Mouse (Mus musculus) forebrain, embryonic 16.5 days (tissue): ENCODE measurements at regions not wholly inside any gene's neighbourhood (a gene's known extent, or its start where the extent isn't known, plus 50 kb on each side); places are given as distances from the start of the nearest gene placed in this dataset.

ENCODE experiments used
- ATAC-seq: fragments of 200-750 bp; cut with Nextera tagmentation; 2 replicates; pipeline ENCODE4 v1.8.0; 2017; ENCODE audit warnings: mild to moderate bottlenecking, moderate library complexity
- H3K27ac ChIP-seq: fragments of 300-500 bp; sonication (generic); 2 replicates; pipeline ENCODE4 v1.5.1; 2014; ENCODE audit warnings: low read length, control low read depth
- H3K27me3 ChIP-seq: fragments of 300-500 bp; sonication (generic); replicated peaks from 2 replicates; pipeline ENCODE4 v1.6.1; 2014; ENCODE audit warnings: low read length; ENCODE audit not compliant: control insufficient read depth, insufficient read depth
- H3K36me3 ChIP-seq: fragments of 300-500 bp; sonication (generic); 2 replicates; pipeline ENCODE4 v1.6.1; 2014; ENCODE audit not compliant: control insufficient read depth, insufficient read depth
- H3K4me1 ChIP-seq: fragments of 300-500 bp; sonication (generic); replicated peaks from 2 replicates; pipeline ENCODE4 v1.6.1; 2014; ENCODE audit warnings: low read length; ENCODE audit not compliant: control insufficient read depth, insufficient read depth
- H3K4me2 ChIP-seq: fragments of 300-500 bp; sonication (generic); 2 replicates; pipeline ENCODE4 v1.6.1; 2014; ENCODE audit warnings: mild to moderate bottlenecking, low read length, control low read depth
- H3K4me3 ChIP-seq: fragments of 300-500 bp; sonication (generic); replicated peaks from 2 replicates; pipeline ENCODE4 v1.5.1; 2014; ENCODE audit warnings: mild to moderate bottlenecking, low read length, control low read depth
- H3K9ac ChIP-seq: fragments of 300-500 bp; sonication (generic); replicated peaks from 2 replicates; pipeline ENCODE4 v1.6.1; 2014; ENCODE audit warnings: low read depth, low read length, control low read depth
- H3K9me3 ChIP-seq: fragments of 300-500 bp; sonication (generic); 2 replicates; pipeline ENCODE4 v1.6.1; 2016; ENCODE audit warnings: low read length; ENCODE audit not compliant: control insufficient read depth
- WGBS: fragments of 180-500 bp; shearing (Covaris S2); extraction: QIAGEN DNeasy Blood & Tissue Kit; methylation state at CpG from one replicate; pipeline ENCODE4 v1.1.7; 2014; 5-methylcytosine and 5-hydroxymethylcytosine counted together

DNA sequence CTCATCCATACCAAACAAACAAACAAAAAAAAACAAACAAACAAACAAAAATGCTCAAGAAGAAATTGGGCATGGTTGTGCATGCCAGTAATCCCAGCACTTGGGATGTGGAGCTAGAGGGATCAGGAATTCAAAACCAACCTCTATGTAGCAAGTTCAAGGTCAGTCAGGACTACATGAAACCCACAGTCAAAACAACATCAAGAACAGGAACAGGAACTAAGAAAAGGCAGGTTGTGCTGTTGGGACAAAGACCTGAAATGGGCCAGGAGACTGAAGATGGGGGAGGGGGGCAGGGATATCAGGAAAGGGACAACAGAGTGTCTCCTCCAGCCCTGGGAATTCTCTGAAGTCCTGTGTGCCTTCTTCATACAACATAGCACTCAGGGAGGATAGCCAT is 87.8 kb upstream of the Rbpj start:
- Histone ChIP-seq H3K4me3 (no peak overlapping the region), H3K9ac (no peak overlapping the region), H3K27ac (no peak overlapping the region), H3K27me3 (no peaks in the 10 kb centered on the region), H3K4me2 (no peak overlapping the region), H3K4me1 (peaks cover 4% of the 10 kb centered on the region; the same call in 1 of the 2 replicates), H3K9me3 (no peaks in the 10 kb centered on the region), H3K36me3 (no peaks in the 10 kb centered on the region)
- no peak for ATAC-seq

DNA sequence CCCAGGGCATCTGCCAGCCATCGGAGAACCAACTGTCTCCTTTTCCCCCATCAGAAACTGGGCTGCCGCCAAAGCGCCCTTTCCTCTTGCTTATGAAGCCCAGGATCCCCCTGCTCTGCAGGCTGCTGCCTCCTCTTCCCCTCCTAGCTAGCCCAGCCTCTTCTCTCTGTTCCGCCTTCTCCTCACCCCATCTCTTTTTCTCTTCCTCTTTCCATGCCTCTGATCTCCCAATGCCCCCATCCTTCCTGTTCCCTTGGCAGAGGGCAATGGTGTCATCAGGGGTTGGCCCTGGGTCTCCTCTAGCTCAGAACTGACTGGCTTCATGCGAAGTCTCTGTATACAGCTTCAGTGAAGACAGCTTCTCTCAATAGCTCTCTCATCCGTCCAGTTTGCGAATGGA is 87.4 kb upstream of the Rbpj start:
- Histone ChIP-seq H3K9ac (no peak overlapping the region), H3K27me3 (no peaks in the 10 kb centered on the region), H3K4me1 (peaks cover 4% of the 10 kb centered on the region; the same call in 1 of the 2 replicates), H3K9me3 (no peaks in the 10 kb centered on the region), H3K36me3 (no peaks in the 10 kb centered on the region), H3K4me2 (no peak overlapping the region), H3K27ac (no peak overlapping the region), H3K4me3 (no peak overlapping the region)
- 95% methylated on average over 7 of the region's 7 CpGs for WGBS
- ATAC-seq = no peak

DNA sequence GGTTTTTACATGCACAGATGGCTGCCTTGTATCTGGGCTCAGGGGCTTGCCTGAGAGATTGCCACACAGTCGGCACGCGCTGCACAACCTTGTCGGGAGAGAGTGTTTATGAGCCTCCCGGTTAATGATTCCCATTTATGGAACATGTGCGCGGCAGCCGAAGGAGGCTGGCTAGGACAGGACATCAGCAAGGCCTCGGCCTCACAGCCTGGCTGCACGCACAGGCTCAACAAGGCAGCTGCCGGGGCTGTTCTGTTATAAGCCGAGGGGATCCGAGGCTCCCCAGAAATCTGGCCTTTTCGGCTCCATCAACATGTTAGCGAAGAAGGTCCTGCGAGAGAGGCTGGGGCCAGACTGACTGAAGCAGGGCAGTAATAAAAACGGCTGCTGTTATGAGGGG is 86.3 kb upstream of the Rbpj start:
- Histone ChIP-seq H3K36me3 (no peaks in the 10 kb centered on the region), H3K27me3 (no peaks in the 10 kb centered on the region), H3K4me2 (no peak overlapping the region), H3K4me1 (peaks cover 4% of the 10 kb centered on the region; the same call in 1 of the 2 replicates), H3K9me3 (no peaks in the 10 kb centered on the region), H3K4me3 (no peak overlapping the region), H3K27ac (no peak overlapping the region), H3K9ac (0 out of 2 replicates have a peak overlapping the region, but pooled peaks have one; percentile 26)
- no peak for ATAC-seq
- 67% methylated on average over 17 of the region's 17 CpGs for WGBS

DNA sequence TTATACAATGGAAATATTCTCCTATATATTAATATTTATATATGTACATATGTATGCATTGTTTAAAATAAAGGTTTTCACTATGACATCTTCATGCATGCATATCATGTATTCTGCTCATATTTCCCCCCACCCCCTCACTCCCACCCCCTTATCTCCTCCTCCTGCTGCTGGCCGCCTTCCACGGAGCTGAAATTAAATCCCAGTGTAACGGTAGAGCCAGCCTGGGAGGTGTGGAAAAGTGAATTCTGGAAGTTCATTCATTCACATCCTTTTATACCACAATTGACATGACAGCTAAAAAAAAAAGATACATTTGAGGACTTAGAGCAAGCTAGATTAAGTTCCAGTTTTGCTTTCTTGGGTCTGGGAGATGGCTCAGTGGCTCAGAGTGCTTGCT is 85.7 kb upstream of the Rbpj start:
- Histone ChIP-seq H3K27ac (no peak overlapping the region), H3K4me1 (peaks cover 4% of the 10 kb centered on the region; the same call in 1 of the 2 replicates), H3K4me2 (no peak overlapping the region), H3K27me3 (no peaks in the 10 kb centered on the region), H3K9me3 (no peaks in the 10 kb centered on the region), H3K36me3 (no peaks in the 10 kb centered on the region), H3K4me3 (no peak overlapping the region), H3K9ac (no peak overlapping the region)
- 34% methylated on average over 3 of the region's 3 CpGs for WGBS
- 0 out of 2 replicates have a peak, but pooled peaks have one; percentile 28 for ATAC-seq

DNA sequence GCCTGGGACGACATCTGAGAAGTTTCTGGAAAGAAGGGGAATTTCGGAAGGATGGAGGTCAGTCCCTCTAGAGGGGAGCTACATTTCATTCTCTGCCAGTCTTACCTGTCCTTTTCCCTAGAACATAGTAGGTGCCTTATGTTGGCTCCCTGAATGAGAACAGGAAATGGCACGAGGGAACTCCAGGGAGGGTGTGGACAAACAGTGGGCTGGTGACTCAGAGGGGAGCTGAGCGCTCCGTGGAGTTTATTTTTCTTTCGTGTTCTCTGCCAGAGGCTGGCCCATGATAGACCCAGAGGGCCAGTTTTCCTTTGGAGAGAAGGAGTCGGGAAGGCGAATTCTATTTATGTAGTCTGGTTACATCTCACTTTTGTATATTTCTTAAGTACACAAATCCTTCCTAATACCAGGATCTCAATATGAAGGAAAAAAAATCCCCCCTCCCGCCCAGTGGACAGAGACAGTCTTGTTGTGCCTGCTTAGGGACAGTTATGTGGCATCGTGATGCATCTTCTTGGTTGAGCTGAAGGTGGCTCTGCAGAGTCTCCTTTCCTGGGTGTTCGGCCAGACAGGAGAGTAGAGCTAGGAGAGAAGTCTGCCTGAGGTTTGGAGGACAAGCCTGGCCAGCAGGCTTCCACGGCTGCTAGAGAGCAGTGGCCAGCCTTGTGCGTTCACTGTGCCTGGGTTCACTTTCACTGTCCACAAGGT is 84.3 kb upstream of the Rbpj start:
- no peak for ATAC-seq
- Histone ChIP-seq H3K9ac (no peak overlapping the region), H3K4me3 (no peak overlapping the region), H3K27ac (no peak overlapping the region), H3K9me3 (no peaks in the 10 kb centered on the region), H3K36me3 (no peaks in the 10 kb centered on the region), H3K4me2 (no peak overlapping the region), H3K4me1 (peaks cover 4% of the 10 kb centered on the region; the same call in 1 of the 2 replicates), H3K27me3 (no peaks in the 10 kb centered on the region)
- WGBS = 81% methylated on average over 13 of the region's 13 CpGs

DNA sequence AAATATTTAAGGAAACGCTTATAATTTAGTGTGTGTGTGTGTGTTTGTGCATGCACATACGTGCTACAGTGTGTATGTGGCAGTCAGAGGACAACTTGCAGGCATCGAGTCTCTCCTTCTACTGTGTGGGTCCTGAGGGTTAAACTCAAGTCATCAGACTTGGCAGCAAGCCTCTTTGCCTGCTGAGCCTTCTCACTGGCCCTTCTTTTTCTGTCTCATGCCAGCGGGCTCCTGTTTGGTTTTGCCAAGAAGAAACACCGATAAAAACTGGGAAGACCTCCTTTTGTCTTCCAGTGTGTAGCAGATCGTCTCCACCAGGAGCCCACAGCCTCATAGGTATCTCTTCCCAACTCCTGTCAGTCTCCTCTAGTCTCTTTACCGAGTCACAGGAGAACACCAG is 81.9 kb upstream of the Rbpj start:
- Histone ChIP-seq H3K4me1 (peaks cover 4% of the 10 kb centered on the region; the same call in 1 of the 2 replicates), H3K9ac (no peak overlapping the region), H3K4me2 (no peak overlapping the region), H3K4me3 (no peak overlapping the region), H3K27me3 (no peaks in the 10 kb centered on the region), H3K9me3 (no peaks in the 10 kb centered on the region), H3K36me3 (no peaks in the 10 kb centered on the region), H3K27ac (no peak overlapping the region)
- no peak for ATAC-seq
- WGBS = 79% methylated on average over 7 of the region's 7 CpGs

DNA sequence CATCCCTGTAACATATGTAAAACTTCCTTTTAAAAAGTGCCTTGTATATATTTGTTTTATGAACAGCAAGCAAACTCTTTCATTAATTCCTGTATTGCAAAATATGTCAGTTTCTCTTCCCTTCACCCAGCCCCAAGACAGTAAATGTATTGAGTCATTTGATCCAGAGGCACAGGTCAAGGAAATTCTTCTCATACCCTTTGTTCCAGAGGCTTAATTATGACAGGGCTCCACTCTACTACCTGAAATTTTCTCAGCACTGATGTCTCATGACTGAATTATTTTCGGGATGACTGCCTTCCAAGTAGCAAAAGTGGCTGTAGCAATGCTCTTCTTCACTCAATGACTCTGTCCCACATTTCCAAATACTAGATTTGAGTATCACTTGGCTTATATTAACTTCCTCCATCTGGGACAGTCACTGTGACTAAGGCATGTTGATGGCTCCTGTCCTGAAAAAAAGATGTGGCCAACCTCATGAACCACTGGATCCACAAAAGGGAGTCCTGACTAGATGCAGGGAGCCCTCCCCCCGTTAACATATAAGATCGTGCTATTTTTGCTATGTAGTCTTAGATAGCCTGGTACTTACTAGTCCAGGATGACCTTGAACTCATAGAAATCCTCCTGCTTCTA is 80.3 kb upstream of the Rbpj start:
- Histone ChIP-seq H3K4me1 (no peaks in the 10 kb centered on the region), H3K36me3 (no peaks in the 10 kb centered on the region), H3K27ac (no peak overlapping the region), H3K9me3 (no peaks in the 10 kb centered on the region), H3K4me3 (no peak overlapping the region), H3K4me2 (no peak overlapping the region), H3K9ac (no peak overlapping the region), H3K27me3 (no peaks in the 10 kb centered on the region)
- 89% methylated on average over 3 of the region's 3 CpGs for WGBS
- ATAC-seq = no peak

DNA sequence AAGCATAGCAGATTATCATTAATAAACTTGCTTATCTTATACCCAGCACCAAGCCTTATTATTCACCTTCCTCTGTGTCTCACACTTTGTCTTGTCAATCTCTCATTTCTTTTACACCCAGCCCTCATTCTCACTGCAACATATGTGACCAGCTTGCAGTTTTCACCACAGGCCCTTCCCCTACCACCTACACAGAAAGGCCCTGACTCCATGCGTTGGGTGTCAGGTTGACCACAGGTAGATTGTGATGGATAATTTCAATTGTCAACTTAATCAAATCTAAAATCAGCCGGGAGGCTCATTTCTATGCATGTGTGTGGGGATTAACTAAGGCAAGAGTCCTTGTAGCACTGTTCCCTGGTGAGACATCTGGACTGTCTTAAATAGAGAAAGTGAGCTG is 72.4 kb upstream of the Rbpj start:
- Histone ChIP-seq H3K9ac (no peak overlapping the region), H3K4me2 (no peak overlapping the region), H3K27ac (no peak overlapping the region), H3K9me3 (no peaks in the 10 kb centered on the region), H3K27me3 (no peaks in the 10 kb centered on the region), H3K4me3 (no peak overlapping the region), H3K36me3 (no peaks in the 10 kb centered on the region), H3K4me1 (no peaks in the 10 kb centered on the region)
- no peak for ATAC-seq
- WGBS = 83% methylated on average over 2 of the region's 2 CpGs

DNA sequence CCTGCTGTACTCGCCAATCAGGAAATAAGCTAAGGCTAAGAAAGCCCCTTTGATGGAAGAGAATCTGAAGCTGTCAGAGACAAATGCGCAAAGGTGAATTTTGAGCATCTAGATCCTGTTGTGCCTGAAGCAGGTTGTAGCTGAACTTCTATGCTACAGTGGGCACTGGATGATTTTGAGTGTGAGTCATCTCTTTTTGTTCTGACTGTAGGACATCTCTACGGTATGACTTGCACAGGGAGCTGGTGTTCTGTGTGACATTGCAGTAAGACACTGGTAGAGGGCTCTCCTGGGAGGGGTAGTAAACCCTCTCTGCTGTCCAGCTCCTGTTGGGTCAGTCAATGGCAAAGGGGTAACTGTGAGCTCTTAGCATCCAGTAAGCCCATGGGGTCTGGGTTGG is 71.4 kb upstream of the Rbpj start:
- Histone ChIP-seq H3K9ac (no peak overlapping the region), H3K4me1 (no peaks in the 10 kb centered on the region), H3K27me3 (no peaks in the 10 kb centered on the region), H3K36me3 (no peaks in the 10 kb centered on the region), H3K27ac (no peak overlapping the region), H3K4me3 (no peak overlapping the region), H3K9me3 (no peaks in the 10 kb centered on the region), H3K4me2 (no peak overlapping the region)
- ATAC-seq = no peak
- WGBS = 87% methylated on average over 3 of the region's 3 CpGs
